Mouse (Mus musculus) cortical plate, adult 2 months (tissue): ENCODE measurements around the gene Zfp839. TPM values are rescaled to one million over a fixed set of nuclear protein-coding genes. Genes with fewer than 3 reads are reported as not detected.
"Not testable (repeated sequence)": the region's sequence is repeated elsewhere in the genome, so short reads cannot be mapped to it uniquely, and the experiment has no call there.

Source experiments
- H3K27ac ChIP-seq: fragments of 200-500 bp; 2 replicates; pipeline ENCODE4 v1.5.1; 2012; ENCODE audit warnings: low read length, control low read depth, inconsistent platforms; ENCODE audit not compliant: insufficient read depth
- H3K4me1 ChIP-seq: fragments of 200-500 bp; 2 replicates; pipeline ENCODE4 v1.6.1; 2011; ENCODE audit warnings: low read length; ENCODE audit not compliant: control insufficient read depth, insufficient read depth
- H3K4me3 ChIP-seq: fragments of 200-500 bp; 2 replicates; pipeline ENCODE4 v1.5.1; 2011; ENCODE audit warnings: mild to moderate bottlenecking, low read length, control low read depth; ENCODE audit not compliant: insufficient read depth
- CTCF ChIP-seq: fragments of 200-500 bp; IDR thresholded peaks from 2 replicates; pipeline ENCODE4 v1.5.1; 2011; ENCODE audit warnings: mild to moderate bottlenecking, control low read depth, low read length; ENCODE audit not compliant: insufficient read depth; ENCODE audit errors: extremely low read depth
- POLR2A ChIP-seq: fragments of 200-500 bp; IDR thresholded peaks from 2 replicates; pipeline ENCODE4 v1.6.1; 2011; ENCODE audit warnings: mild to moderate bottlenecking, low read length, control low read depth; ENCODE audit not compliant: insufficient read depth; ENCODE audit errors: extremely low read depth
- polyA plus RNA-seq: library from polyadenylated mRNA; depleted of rRNA; stranded (reverse); fragments of >200 nt; gene quantifications from 2 replicates; pipeline ENCODE4 v1.2.3, GENCODE M21; 2012

Gene Zfp839
- polyA plus RNA-seq, 1 experiment: 7.0 TPM

GRCm38 (mm10) chr12:110851414-110851813 lies 1.4 kb downstream of the Zfp839 start:
- no peaks in the 10 kb centered on the region for H3K4me1 ChIP-seq
- TF ChIP-seq POLR2A: no peak
- no peak for TF ChIP-seq CTCF
- no peak overlapping the region; the same call in 1 of the 2 replicates for H3K4me3 ChIP-seq
- no peak overlapping the region for H3K27ac ChIP-seq

DNA sequence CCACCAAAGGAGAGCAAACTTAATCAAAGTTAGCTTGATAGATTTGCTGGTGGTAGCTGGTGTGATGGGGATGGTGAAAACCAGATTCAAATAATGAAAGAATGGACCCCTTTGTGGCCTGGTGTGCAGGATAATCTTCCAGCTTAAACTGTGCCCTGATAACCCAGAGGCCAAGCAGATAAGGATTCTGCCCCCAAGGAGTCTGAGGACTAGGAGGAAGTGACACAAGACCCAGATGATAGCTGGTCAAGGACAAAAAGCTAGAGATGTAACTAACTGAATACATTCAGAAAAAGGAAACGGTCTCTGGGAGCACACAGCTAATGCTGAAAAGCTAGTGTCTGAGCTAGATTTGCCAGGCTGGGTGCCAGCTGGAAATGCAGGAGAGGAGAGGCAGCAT lies 1.9 kb downstream of the Zfp839 start:
- Histone ChIP-seq H3K4me1 (no peaks in the 10 kb centered on the region), H3K4me3 (no peak overlapping the region), H3K27ac (no peak overlapping the region)
- no peak for TF ChIP-seq POLR2A
- TF ChIP-seq CTCF: no peak

DNA sequence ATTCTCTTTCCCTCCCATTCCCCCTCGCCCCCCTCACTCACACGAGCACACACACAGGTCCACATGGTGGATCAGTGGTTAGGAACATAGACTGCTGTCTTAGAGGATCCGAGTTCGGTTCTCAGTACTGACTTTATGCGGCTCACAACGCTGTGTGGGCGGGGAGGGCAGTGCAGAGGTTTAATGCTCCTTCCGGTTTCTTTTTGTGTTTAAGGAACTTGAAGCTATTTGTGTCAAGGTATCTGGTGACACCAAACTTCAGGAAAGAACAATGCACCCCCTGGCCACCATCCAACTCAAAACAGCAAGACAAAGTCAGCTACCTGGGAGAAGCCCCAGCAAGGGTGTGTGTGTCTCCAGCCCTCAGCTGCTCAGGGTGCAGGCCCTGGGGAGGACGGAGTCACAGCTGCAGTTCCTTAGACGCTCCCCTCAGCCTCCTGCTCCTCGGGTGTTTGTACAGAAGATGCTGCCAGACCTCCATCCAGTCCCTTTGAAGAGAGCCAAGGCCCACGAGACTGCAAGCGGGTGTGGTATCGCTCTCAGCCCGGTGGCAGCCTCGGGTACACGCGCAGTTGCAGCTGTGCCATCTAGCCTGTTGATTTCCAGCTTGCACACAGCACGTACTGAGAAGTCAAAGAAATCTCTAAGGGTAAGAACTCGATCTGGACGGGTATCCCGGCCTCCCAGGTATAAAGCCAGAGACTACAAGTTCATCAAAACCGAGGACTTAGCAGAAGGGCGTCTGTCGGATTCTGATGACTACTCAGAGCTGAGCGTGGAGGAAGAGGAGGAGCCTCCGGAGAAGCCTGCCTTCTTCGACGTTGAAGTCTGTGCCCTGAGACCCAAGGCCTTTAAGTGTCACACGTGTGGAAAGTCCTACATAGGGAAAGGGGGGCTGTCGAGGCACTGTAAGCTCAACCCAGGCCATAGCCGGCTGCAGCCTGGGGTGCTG lies 5.0 kb downstream of the Zfp839 start:
- Histone ChIP-seq H3K27ac (no peak overlapping the region), H3K4me1 (no peaks in the 10 kb centered on the region), H3K4me3 (no peak overlapping the region)
- TF ChIP-seq CTCF: no peak
- TF ChIP-seq POLR2A: no peak

GRCm38 (mm10) chr12:110857196-110857595 lies 7.1 kb downstream of the Zfp839 start:
- TF ChIP-seq CTCF: no peak
- TF ChIP-seq POLR2A: no peak
- 0 out of 2 replicates have a peak, but pooled peaks cover 2% of the 10 kb centered on the region for H3K4me1 ChIP-seq
- H3K4me3 ChIP-seq: no peak overlapping the region
- no peak overlapping the region for H3K27ac ChIP-seq

DNA sequence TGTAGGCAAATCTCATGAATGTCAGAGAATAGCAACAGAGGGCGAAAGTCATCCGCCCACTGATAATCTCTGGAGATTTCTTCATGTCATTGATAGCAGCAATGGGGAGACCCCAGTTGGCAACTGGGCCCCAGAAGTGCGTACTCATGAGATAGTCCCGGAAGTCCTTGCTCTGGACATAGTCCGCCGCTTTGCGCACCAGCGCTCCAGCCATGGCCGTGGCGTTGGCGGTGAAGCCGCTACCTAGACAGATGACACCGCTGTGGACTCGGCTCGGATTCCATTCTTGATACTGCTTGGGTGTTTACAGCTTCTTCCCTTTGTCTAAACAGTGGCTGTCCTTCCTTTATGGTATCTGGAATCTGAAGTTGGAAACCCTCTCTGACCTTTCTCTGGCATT lies 8.6 kb downstream of the Zfp839 start:
- not testable (repeated sequence) for H3K4me3 ChIP-seq, H3K27ac ChIP-seq, H3K4me1 ChIP-seq

DNA sequence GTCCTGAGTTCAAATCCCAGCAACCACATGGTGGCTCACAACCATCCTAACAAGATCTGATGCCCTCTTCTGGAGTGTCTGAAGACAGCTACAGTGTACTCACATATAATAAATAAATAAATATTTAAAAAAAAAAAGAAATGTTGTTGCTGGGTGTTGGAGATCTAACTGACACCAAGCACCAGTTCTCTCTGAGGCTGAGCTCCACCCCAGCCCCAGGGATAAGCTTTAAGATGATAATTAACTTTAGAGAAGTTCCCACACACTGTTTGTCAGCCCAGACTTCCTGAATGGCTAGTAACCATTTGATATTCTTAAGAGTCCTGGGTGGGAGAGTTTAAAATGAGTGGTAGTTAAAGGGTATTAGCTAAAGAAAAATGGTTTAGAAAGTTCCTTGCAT lies 10.2 kb downstream of the Zfp839 start:
- Histone ChIP-seq H3K4me1 (peaks cover 6% of the 10 kb centered on the region), H3K4me3 (no peak overlapping the region), H3K27ac (no peak overlapping the region)
- TF ChIP-seq CTCF: no peak
- TF ChIP-seq POLR2A: no peak

DNA sequence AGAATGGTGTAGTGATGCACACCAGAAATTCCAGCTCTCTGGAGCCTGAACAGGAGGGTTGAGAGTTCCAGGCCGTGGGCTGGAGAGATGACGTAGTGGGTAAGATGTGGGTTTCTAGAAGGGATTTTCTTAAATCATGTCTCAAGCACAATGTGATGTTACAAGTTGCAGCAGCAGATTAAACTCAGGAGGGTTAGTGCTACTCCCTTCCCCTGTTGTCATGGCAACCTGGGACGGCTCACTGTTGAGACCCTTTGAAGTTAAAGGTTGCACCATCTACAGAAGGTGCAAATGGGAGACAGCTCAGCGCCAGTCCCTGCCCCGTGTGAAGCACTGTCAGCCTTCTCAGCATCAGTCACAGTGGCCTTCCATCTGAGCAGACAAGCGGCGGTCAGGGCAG lies 11.2 kb downstream of the Zfp839 start:
- TF ChIP-seq POLR2A (no peak), CTCF (no peak)
- Histone ChIP-seq H3K4me1 (peaks cover 9% of the 10 kb centered on the region), H3K4me3 (no peak overlapping the region), H3K27ac (no peak overlapping the region)

DNA sequence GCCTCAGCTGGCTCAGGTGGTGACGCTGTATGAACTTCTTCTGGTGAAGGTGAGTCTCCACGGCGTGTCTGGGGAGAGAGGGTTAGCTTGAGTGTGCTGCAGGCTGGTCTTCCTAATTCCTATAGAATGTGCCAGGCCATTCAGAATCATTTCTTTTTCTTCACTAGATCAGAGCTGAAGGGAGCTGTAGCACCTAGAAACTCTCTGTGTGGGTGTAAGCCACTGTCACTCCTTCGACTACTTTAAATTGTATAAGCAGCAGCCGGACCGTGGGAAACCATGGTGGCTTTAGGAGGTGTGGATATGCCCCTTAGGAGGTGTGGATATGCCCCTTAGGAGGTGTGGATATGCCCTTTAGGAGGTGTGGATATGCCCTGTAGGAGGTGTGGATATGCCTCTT lies 14.0 kb downstream of the Zfp839 start:
- Histone ChIP-seq H3K4me1 (peaks cover 10% of the 10 kb centered on the region), H3K4me3 (no peak overlapping the region), H3K27ac (no peak overlapping the region)
- TF ChIP-seq POLR2A (no peak), CTCF (no peak)

- Histone ChIP-seq H3K27ac (no peak overlapping the region), H3K4me3 (no peak overlapping the region), H3K4me1 (peaks cover 10% of the 10 kb centered on the region)
- no peak for TF ChIP-seq CTCF
- no peak for TF ChIP-seq POLR2A
These were observed 15.5 kb downstream of the Zfp839 start for GRCm38 (mm10) chr12:110865571-110865970.

- Histone ChIP-seq H3K27ac (peak overlapping the region; percentile 11; the same call in 1 of the 2 replicates), H3K4me1 (peaks cover 10% of the 10 kb centered on the region), H3K4me3 (no peak overlapping the region)
- no peak for TF ChIP-seq POLR2A
These were observed 15.9 kb downstream of the Zfp839 start for GRCm38 (mm10) chr12:110865989-110866388.

DNA sequence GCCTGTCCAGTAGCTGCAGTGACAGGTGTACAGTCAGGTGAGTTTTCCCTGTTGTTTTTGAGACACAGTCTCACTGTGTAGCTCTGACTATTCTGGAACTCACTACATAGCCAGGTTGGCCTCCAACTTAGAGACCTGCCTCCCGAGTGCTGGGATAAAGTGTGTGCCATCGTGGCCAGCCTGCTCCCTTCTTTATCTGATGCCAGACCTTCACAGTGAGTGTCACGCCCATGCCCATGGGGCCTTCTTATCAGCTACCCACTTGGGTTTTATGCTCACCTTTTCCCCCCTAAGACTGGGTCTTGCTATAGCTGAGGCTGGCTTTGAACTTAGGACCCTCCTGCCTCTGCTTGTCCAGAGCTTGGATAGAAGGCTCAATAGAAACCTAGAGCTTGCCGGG lies 20.1 kb downstream of the Zfp839 start:
- no peak overlapping the region for H3K27ac ChIP-seq
- peaks cover 5% of the 10 kb centered on the region for H3K4me1 ChIP-seq
- no peak overlapping the region for H3K4me3 ChIP-seq
- TF ChIP-seq POLR2A (no peak), CTCF (no peak)
